Mouse (Mus musculus): Measurements from ENCODE around the gene Zscan26.
"Not testable (repeated sequence)": the region's sequence is repeated elsewhere in the genome, so short reads cannot be mapped to it uniquely, and the experiment has no call there.

Gene Zscan26

GRCm38 (mm10) chr13:21453449-21453848 is at the start of gene Zscan26:
TSS of gene Zscan26 (minus strand) at chr13:21453730.
- DNase-seq (ENCODE audit: low read depth), result peak; percentile 89

GRCm38 (mm10) chr13:21502296-21502695 is 48.8 kb upstream of the Zscan26 start:
- no peak for DNase-seq (ENCODE audit: low read depth)

DNA sequence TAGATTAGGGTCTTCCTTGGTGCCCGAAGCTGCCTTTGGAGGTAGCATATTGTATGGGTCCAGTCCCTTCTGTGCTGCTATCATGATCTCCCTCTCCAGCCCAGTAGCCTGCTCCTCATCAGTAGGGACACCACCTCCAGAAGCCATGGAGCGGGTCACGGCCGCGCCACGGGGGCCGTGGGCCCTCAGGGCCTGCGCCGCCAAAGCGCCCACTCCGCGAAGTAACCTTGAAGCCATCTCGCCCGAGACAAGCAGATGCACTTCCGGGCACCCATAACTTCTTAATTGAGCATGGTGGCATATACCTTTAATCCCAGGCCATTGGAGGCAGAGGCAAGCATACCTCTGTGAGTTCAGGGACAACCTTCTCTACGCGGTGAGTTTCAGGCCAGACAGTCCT is 47.7 kb upstream of the Zscan26 start, which contains the start of gene Gm11273:
Gene Gm11273, minus strand, starts transcription at position 237 of the 400 bp plus-strand sequence.
- DNase-seq (ENCODE audit: low read depth), result not testable (repeated sequence)

GRCm38 (mm10) chr13:21495080-21495479 is 41.5 kb upstream of the Zscan26 start, which contains the start of gene AK157302:
TSS of gene AK157302 (plus strand) at chr13:21495223.
- no peak for DNase-seq (ENCODE audit: low read depth)

DNA sequence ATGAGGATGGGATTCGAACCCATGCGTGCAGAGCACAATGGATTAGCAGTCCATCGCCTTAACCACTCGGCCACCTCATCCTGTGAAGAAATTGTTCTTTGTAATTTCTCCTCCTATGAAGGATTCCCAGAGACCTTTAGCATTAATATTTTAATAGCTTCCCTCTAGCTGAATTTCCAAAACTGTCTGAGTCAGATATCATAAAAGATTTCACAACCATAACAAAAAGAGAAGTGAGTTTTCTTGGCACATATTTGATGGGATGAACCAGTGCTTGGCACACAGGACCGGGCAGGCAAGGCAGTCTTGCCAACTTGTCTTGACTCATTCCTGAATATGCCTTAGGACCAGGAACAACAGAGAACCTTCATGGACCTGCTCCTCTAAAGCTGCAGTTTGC is 39.3 kb upstream of the Zscan26 start:
- no peak for DNase-seq (ENCODE audit: low read depth)

DNA sequence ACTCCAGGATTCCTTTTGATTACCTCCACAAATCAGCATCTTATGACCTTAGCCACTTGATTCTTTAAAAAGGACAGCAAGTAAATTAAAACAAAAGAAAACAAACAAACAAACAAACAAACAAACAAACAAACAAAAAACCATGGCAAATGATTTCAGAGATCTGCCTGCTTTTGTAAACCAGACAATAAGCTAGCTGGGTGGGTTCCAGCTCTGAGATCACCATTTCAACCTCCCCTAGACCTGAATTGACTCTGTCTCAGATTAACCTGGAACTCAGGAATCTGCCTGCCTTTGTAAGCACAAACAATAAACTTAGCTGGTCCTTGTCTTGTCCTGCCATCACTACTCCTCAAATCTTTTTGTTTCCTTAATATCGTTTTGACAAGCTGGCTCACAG is 33.4 kb upstream of the Zscan26 start:
- no peak for DNase-seq (ENCODE audit: low read depth)

DNA sequence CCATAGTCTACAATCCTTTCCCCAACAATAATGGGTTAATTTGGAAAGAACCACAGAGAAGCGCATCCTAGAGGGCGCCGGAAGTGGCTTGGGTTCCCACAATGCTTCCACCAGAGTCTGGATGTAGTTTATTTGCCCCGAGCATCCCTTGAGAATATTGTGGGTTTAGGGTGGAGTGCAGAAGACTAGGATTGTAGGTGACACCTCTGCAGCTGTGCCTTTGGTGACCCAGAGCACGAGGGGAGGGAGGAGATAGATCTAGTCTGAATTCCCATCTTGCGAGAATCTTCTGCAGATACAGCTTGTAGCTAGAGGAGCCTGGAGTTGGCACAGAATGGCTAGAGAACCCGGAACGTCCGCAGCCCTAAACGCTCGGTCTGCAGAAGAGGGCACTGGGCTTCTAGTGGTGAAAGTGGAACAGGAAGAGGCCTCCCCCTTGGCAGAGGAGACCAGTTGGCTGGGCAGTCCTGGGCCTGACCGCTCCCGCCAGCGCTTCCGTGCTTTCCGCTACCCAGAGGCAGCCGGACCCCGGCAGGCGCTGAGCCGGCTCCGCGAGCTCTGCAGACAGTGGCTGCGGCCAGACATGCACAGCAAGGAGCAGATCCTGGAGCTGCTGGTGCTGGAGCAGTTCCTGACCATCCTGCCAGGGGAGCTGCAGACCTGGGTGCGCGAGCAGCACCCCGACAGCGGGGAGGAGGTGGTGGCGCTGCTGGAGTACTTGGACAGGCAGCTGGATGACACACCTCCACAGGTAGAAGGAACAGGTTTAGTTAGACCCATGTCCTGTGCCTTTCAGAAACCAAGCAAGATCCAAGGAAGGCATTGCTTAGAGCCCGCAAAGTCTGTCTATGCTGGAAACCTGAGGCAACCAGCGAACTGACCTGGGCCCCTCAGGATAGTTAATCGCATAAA is 25.5 kb upstream of the Zscan26 start, which contains the start of the genes Zkscan4 and Gm10065:
Gene Zkscan4, plus strand, starts transcription at position 149 of the 912 bp plus-strand sequence.
Gene Gm10065, minus strand, starts transcription at position 683 of the 912 bp plus-strand sequence.
- DNase-seq (ENCODE audit: low read depth), result not testable (repeated sequence)

GRCm38 (mm10) chr13:21472427-21472826 is 18.9 kb upstream of the Zscan26 start:
- DNase-seq (ENCODE audit: low read depth), result no peak

DNA sequence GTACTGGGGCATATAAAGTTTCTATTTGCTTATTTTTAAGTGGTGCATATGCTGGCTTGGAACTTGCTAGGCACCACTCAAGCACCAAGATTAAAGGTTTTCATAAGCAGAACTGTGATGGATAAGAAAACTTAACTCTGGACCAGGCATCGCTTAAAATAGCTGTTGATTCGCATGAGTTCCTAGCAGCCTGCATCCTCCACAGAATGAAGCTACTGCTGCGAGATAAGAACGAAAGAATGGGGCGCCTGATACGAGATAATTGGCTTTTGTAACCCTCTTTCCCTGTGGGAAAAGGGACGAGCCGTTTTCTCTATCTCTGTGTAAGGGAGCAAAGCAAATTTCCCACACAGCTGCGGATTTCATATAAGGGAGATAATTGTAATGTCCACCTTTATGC is 15.6 kb upstream of the Zscan26 start:
- DNase-seq (ENCODE audit: low read depth), result peak; percentile 9

- DNase-seq (ENCODE audit: low read depth), result peak; percentile 89
Observed at GRCm38 (mm10) chr13:21468061-21469019, 14.8 kb upstream of the Zscan26 start, which contains the start of gene Nkapl. TSS of gene Nkapl (minus strand) at chr13:21468509.

DNA sequence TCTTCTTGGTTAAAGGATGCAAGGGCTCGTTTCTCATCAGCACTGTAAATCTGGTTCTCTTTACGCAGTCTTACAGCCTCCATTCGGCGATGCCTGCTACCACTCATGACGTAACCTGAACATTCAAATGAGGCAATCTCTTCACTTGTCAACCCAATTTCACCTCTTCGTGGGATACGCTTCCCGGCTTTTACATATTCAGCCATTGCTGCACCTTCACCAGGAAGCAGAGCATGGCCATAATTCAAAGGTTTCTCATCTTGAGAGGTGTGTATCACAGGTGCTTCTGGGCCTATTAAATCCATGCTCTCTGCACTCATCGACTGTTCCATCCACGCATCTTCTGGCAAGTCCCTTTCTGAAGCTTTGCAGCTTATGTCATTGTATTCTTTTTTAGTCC is 13.8 kb upstream of the Zscan26 start:
- DNase-seq (ENCODE audit: low read depth), result no peak

GRCm38 (mm10) chr13:21462516-21462915 is 9.0 kb upstream of the Zscan26 start:
- not testable (repeated sequence) for DNase-seq (ENCODE audit: low read depth)

DNA sequence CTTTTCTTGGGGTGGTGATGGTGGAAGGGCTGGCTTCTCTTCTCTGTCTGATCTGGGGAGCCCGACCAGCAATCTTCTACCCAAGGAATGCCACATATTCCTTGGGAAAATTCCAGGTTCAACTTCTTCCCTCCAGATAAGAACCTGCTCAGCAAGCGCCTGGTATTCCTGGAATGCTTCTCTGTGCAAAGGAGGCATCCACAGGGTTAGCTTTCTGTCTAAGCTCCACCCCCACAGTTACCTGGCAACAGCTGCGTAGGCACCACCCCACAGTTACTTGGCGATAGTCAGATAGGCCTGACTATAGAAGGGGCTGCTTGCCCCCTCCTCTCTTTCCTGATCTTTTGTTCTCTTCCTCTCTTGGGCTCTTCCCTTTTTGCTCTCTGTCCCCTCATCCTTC is 2.8 kb upstream of the Zscan26 start:
- no peak for DNase-seq (ENCODE audit: low read depth)

DNA sequence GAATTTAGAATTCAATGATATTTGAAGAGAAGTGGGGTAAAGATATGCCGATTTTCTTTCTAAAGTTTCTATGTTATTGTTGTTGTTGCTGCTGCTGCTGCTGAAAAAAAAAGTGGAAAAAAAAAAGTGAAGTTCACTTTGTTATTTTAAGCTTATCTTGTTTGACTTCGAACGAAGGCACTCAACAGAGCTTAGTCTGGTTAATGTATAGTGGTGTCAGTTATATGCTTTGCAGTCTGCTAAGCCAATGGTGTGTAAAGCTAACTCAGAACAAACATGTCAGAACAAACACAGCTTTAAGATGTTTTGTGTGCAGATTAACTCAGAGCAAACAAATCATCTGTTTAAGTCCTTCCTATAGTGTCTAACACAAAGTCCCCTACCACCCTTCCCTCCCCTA is 603 bp upstream of the Zscan26 start:
- DNase-seq (ENCODE audit: low read depth), result no peak

DNA sequence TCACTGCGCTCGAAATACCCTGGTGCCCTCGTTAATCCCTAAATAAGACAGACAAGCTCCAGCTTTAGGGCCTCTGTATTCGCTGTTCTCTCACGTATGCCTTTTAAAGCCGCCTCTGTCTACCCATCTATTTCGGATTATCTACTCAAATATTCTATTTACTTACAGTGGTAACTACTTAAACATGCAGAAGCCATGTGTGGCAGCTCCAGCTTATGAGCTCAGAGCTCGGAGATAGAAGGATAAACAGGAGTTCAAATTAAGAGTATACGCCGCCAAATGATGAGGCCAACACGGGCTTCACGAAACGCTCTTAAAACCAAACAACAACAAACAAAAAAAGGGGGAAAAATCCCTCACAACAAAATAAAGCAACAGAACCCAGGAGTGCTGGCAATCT is 488 bp downstream of the Zscan26 start:
- no peak for DNase-seq (ENCODE audit: low read depth)

DNA sequence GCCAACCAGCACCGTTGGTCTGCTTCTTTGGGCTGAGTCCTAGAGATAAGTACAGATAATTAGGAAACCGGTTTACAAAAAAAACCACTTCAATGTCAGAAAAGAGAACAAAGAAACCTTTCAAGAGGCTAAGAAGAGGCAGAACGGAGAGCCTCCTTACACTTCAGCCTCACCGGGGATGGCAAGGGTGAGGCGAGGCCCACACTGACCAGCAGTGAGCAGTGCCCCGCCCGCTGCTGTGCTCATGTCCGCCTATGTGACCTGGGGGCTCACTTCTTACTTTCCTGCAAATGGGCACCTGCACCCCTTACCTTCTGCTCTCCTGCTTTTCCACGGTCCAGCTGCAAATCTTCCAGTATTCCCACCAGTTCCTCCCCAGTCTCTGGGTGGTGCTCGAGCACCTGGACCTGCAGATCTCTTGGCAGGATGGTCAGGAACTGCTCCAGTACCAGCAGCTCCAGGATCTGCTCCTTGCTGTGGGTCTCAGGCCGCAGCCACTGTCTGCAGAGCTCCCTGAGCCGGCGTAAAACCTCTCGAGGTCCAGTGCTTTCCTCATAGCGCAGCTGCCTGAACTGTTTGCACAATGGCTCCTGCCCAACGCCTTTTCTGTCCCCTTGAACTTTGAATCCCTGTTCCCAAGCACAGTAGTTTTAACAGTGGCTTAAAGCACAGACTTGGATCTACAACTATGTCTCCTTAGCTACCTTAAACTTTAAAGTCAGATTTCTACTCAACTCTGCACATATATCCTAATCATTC is 5.5 kb downstream of the Zscan26 start:
- no peak for DNase-seq (ENCODE audit: low read depth)

- no peak for DNase-seq (ENCODE audit: low read depth)
Observed at GRCm38 (mm10) chr13:21446796-21447195, 6.7 kb downstream of the Zscan26 start.

- DNase-seq (ENCODE audit: low read depth), result no peak
Observed at GRCm38 (mm10) chr13:21441207-21441572, 12.3 kb downstream of the Zscan26 start.

GRCm38 (mm10) chr13:21440503-21441206 is 12.9 kb downstream of the Zscan26 start, which contains the start of gene Pgbd1:
TSS of gene Pgbd1 (minus strand) at chr13:21441058.
- peak; percentile 75 for DNase-seq (ENCODE audit: low read depth)

DNA sequence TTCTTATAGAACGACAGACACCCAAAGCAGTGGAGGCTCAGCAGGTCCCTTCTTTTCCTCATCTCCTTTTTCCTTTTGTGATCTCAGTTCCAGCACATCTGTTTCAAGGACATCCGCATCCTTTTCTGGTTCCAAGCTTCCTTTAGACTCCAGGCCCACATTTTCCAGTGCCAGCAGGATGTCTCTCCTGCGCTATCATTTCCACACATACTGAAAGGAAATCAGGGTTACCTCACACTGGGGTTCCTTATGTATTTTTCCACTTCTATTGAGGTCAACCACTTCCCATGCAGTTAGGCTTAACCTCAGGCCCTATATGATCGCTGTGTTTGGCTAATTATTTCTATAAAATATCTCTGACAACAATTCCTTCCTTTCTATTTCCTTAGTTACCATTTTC is 18.1 kb downstream of the Zscan26 start:
- no peak for DNase-seq (ENCODE audit: low read depth)

- DNase-seq (ENCODE audit: low read depth), result no peak
Observed at GRCm38 (mm10) chr13:21427631-21428030, 25.9 kb downstream of the Zscan26 start.

Data from induced T-regulatory cell, adult 2 months (primary cell).